Mouse (Mus musculus): Measurements from ENCODE around the gene Gstm2. TPM values are rescaled to one million over a fixed set of nuclear protein-coding genes. Genes with fewer than 3 reads are reported as not detected.
"Not testable (repeated sequence)": the region's sequence is repeated elsewhere in the genome, so short reads cannot be mapped to it uniquely, and the experiment has no call there.

Gene Gstm2
- polyA plus RNA-seq, 1 experiment from 2014 or later, result 52.9 TPM

DNA sequence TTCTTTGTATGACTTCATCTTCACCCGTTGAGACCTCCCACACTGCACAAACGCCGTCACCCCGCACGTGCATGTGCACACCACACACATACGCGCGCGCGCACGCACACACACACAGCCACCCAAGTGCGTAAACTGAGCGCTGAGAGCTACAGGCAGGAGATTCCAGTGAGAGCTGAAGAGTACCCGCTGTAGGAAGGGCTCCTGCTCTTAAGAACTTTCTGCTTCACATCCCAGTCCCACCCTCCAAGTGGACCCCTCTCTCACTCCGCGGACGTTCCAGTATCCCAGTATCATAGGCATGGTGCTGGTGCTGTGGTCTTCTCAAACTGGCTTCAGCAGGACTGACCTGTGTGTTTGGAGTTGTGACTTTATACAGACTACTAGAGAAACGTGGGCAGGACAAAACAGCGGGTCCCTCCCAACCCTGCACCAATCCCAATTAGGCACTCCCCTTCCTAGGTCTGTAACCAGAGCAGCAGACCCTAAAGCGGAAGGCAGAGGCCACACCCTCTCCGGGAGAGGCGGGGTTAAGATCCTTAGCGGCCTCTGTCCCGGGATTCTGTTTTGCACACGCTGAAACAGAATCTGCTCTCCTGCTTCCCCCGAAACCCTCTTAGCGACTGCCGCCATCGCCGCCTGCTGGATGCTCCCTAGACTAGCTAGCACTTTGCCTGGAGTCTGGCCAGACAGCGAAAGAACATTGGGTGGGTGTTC, 31.4 kb upstream of the Gstm2 start, which contains the start of gene Gstm1:
Gstm1 (minus strand) TSS at position 501 of the 717 bp plus-strand sequence.
- Histone ChIP-seq H3K4me3 (peak within 1 kb of the TSS; percentile 52), H3K27ac (replicated peaks) (peak within 1 kb of the TSS; percentile 86), H3K27me3 (replicated peaks) (peaks cover 13% of the 10 kb centered on the region), H3K4me1 (peaks cover 39% of the 10 kb centered on the region), H3K9ac (peak within 1 kb of the TSS; percentile 78), H3K4me2 (peak within 1 kb of the TSS; percentile 83), H3K9me3 (no peaks in the 10 kb centered on the region), H3K36me3 (no peaks in the 10 kb centered on the region)
- peak; percentile 95 for ATAC-seq (ENCODE audit: extremely low read depth, insufficient number of reproducible peaks, low FRiP score, low TSS enrichment)
- WGBS, result under 1% methylated on average over 31 of the region's 31 CpGs

DNA sequence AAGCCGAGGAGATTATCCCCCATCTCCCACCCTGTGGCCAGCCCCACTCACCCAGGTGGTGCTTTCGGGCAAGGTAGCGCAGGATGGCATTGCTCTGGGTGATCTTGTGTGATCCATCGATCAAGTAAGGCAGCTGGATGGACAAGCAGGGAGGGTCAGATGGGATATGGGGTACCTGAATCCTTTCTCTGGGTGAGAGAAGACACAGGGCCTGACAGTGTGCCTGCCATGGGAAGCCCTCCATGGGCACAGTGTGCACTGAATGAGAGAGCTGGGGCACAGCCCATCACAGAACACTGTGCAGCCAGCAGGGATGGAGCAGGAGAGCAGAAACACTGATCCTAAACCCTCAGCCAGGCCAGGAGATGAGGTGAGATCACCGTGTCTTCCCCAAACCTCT, 30.2 kb upstream of the Gstm2 start:
- ATAC-seq (ENCODE audit: extremely low read depth, insufficient number of reproducible peaks, low FRiP score, low TSS enrichment); H3K27ac ChIP-seq (replicated peaks); H3K27me3 ChIP-seq (replicated peaks); H3K9me3 ChIP-seq; H3K36me3 ChIP-seq; H3K4me3 ChIP-seq: not testable (repeated sequence)
- 0 out of 2 replicates have a peak overlapping the region, but pooled peaks have one; percentile 44 for H3K9ac ChIP-seq
- peaks cover 39% of the 10 kb centered on the region for H3K4me1 ChIP-seq
- WGBS, result 84% methylated on average over 5 of the region's 5 CpGs
- H3K4me2 ChIP-seq, result peak overlapping the region; percentile 83; the same call in 1 of the 2 replicates

DNA sequence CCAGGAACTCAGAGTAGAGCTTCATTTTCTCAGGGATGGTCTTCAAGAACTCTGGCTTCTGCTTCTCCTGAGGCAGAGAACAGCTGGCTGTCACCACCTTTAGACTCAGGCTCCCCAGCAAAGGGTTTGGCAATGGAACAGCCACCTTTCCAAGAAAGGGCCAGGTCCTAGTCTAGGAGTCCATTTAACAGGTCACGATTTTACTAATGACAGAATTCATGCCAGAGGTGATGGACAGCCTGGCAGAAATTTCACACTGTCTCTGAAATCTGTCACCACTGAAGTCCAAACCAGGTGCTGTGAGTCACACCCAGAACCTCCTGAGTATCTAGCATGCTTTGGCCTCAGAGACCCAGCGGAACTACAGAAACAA, 28.7 kb upstream of the Gstm2 start:
- Histone ChIP-seq H3K27me3 (replicated peaks) (peaks cover 3% of the 10 kb centered on the region; the same call in 1 of the 2 replicates), H3K9ac (no peak overlapping the region), H3K36me3 (no peaks in the 10 kb centered on the region), H3K9me3 (no peaks in the 10 kb centered on the region), H3K4me3 (no peak overlapping the region), H3K27ac (replicated peaks) (no peak overlapping the region), H3K4me1 (peaks cover 38% of the 10 kb centered on the region), H3K4me2 (no peak overlapping the region)
- no peak for ATAC-seq (ENCODE audit: extremely low read depth, insufficient number of reproducible peaks, low FRiP score, low TSS enrichment)
- WGBS, result 77% methylated on average over 2 of the region's 2 CpGs

DNA sequence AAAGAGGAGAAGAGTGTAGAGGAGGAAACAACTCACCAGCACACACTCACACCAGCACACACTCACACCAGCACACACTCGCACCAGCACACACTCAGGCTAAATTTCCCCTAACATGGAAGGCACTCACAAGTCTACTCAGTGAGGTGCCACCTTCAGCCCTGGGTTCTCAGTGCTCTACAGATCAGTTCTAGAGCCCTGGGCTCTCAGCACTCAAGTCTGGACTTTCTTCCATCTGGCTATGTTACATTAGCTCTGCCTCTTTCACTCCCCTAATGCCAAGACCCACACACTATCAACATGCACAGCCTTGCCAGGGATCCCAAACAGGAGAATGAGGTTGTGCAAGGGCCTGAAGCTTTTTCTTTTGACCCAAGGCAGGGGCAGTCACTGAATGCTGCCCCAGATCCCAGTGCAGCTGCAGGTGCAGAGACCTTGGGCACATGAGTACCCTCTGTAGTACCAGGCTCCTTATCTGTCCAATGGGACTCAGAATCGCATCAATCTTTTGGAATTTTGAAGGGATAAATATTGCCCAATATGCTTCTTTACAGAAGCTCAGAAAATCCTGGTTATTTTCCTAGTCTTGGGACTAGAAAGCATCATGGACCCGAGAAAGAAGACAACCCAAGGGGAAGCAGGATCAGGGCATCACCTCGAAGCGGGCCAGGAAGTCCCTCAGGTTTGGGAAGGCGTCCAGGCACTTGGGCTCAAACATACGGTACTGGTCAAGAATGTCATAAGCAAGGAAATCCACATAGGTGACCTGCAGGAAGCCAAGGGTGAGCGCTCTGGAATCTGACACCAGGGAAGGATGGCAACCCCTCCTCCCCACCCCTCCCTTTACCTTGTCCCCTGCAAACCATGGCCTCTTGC, 28.1 kb upstream of the Gstm2 start:
- H3K4me3 ChIP-seq, result no peak overlapping the region
- WGBS, result 75% methylated on average over 8 of the region's 8 CpGs
- no peak for ATAC-seq (ENCODE audit: extremely low read depth, insufficient number of reproducible peaks, low FRiP score, low TSS enrichment)

DNA sequence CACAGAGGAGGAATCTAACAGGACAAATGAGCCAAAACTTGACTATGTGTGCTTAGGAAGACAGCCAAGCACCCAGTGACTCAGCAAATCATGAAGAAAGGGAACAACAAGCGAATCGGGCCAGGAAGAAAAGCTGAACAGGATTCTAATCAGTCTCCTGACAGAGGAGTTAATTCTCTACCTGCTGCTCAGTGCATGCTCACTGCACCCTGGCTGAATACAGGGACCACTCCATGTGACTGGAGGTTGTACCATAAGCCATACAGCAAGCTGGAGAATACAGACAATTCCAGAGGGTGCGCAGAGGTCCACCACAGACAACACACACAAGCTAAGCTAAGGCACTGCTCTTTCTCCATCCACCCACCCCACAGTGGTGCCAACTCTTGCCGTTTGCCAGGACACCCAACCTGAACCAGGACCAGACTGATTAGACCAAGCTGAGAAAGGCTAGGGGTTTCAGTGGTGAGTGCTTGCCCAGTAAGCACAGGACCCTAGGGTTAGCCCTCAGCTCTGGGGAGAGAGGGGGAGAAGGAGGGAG, 27.1 kb upstream of the Gstm2 start:
- Histone ChIP-seq H3K27ac (replicated peaks) (no peak overlapping the region), H3K9ac (no peak overlapping the region), H3K4me1 (peaks cover 23% of the 10 kb centered on the region), H3K27me3 (replicated peaks) (peaks cover 3% of the 10 kb centered on the region; the same call in 1 of the 2 replicates), H3K4me2 (no peak overlapping the region), H3K4me3 (no peak overlapping the region), H3K36me3 (no peaks in the 10 kb centered on the region), H3K9me3 (no peaks in the 10 kb centered on the region)
- ATAC-seq (ENCODE audit: extremely low read depth, insufficient number of reproducible peaks, low FRiP score, low TSS enrichment), result no peak
- 69% methylated on average over 4 of the region's 4 CpGs for WGBS

More for the DNA sequence above, 28.1 kb upstream of the Gstm2 start:
- Histone ChIP-seq H3K27me3 (replicated peaks) (peaks cover 3% of the 10 kb centered on the region; the same call in 1 of the 2 replicates), H3K27ac (replicated peaks) (no peak overlapping the region), H3K4me1 (peaks cover 32% of the 10 kb centered on the region), H3K9ac (no peak overlapping the region), H3K9me3 (no peaks in the 10 kb centered on the region), H3K4me2 (no peak overlapping the region), H3K36me3 (no peaks in the 10 kb centered on the region)

DNA sequence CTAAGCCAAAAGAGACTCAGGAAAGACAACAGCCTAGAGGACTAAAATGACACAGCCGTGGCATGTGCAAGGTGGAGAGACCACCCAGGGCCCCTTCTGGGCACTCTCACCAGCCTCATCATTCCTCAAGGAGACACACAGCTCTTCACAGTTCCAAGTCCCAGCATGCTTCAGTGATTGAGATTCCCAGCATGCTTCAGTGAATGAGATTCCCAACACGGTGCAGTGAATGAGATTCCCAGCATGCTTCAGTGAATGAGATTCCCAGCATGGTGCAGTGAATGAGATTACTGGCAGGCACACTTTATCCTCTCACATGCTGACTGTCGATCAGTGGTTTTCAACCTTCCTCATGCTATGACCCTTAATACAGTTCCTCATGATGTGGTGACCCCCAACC, 25.3 kb upstream of the Gstm2 start:
- WGBS, result 53% methylated on average over 3 of the region's 3 CpGs
- ATAC-seq (ENCODE audit: extremely low read depth, insufficient number of reproducible peaks, low FRiP score, low TSS enrichment), result no peak
- H3K36me3 ChIP-seq, result no peaks in the 10 kb centered on the region
- peaks cover 3% of the 10 kb centered on the region; the same call in 1 of the 2 replicates for H3K27me3 ChIP-seq (replicated peaks)
- H3K9ac ChIP-seq, result no peak overlapping the region
- peaks cover 10% of the 10 kb centered on the region for H3K4me1 ChIP-seq
- no peak overlapping the region for H3K27ac ChIP-seq (replicated peaks)
- H3K4me3 ChIP-seq, result no peak overlapping the region
- H3K9me3 ChIP-seq, result no peaks in the 10 kb centered on the region
- H3K4me2 ChIP-seq, result no peak overlapping the region

DNA sequence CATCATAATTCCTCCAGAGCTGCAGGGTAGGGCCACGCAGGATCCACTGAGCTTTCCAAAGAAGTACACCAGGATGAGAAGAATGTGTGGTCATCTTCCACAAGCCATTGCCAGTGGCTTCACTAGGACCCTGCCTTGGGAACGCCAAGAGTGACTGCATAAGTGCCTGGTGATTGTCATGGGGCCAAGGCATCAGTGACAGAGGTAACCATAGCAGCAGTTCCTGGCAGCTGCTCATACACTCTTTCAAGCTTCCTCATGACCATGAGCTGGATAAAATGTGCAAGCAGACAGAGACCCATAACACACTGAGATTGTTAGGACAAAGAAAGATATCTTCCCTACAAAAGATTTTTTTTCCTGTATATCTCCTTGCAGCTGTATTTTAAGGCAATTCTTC, 24.0 kb upstream of the Gstm2 start:
- 37% methylated on average over 2 of the region's 2 CpGs for WGBS

DNA sequence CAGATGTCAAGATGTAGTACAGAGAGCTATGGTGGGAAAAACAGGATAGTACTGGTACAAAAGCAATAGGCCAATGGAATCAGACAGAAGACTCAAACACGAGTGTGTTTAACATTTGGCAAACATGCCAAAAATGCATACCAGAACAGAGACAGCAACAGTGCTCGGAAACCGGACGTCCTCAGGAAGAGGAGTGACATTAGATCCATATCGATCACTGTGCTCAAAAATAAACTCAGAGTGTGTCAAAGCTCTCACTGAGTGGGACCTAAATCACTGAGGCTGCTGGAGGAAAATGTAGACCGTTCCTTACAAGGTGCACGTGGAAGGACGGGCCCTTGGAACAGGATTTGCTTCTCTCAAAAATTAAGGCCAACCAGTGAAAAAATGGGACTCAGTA, 15.8 kb upstream of the Gstm2 start:
- Histone ChIP-seq H3K4me2 (no peak overlapping the region), H3K27ac (replicated peaks) (no peak overlapping the region), H3K9ac (no peak overlapping the region), H3K4me1 (no peaks in the 10 kb centered on the region), H3K27me3 (replicated peaks) (no peaks in the 10 kb centered on the region), H3K4me3 (no peak overlapping the region), H3K36me3 (no peaks in the 10 kb centered on the region), H3K9me3 (no peaks in the 10 kb centered on the region)
- WGBS, result 70% methylated on average over 8 of the region's 8 CpGs
- ATAC-seq (ENCODE audit: extremely low read depth, insufficient number of reproducible peaks, low FRiP score, low TSS enrichment), result no peak

More for the DNA sequence above, 24.0 kb upstream of the Gstm2 start:
- H3K9ac ChIP-seq, result no peak overlapping the region
- H3K27me3 ChIP-seq (replicated peaks), result no peaks in the 10 kb centered on the region
- H3K4me2 ChIP-seq, result no peak overlapping the region
- no peak overlapping the region for H3K4me3 ChIP-seq
- H3K4me1 ChIP-seq, result peaks cover 10% of the 10 kb centered on the region
- H3K27ac ChIP-seq (replicated peaks), result no peak overlapping the region
- H3K36me3 ChIP-seq, result no peaks in the 10 kb centered on the region
- H3K9me3 ChIP-seq, result no peaks in the 10 kb centered on the region
- no peak; the same call in 1 of the 2 replicates for ATAC-seq (ENCODE audit: extremely low read depth, insufficient number of reproducible peaks, low FRiP score, low TSS enrichment)

DNA sequence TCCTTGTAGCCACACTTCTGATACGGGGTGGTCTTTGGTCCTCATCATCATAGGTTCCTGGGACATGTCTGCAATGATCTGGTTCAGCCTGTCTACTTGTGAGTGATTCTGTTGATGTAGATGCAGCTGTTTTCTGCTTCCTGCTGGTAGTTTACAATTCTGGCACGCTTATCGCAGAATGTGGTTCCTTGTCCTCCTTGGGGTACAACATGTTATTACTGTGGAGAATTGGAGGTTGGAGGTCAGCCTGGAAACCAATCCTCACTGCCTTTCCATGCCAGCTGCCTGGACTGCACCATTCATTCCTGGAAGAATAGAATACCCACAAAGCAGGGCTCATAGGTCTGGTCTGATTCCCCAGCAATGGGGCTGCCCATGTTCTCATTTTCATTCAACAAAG, 13.2 kb upstream of the Gstm2 start:
- H3K9me3 ChIP-seq, result no peaks in the 10 kb centered on the region
- H3K27ac ChIP-seq (replicated peaks), result no peak overlapping the region
- H3K4me2 ChIP-seq, result no peak overlapping the region
- no peaks in the 10 kb centered on the region for H3K27me3 ChIP-seq (replicated peaks)
- no peaks in the 10 kb centered on the region for H3K4me1 ChIP-seq
- H3K36me3 ChIP-seq, result no peaks in the 10 kb centered on the region
- 81% methylated on average over 3 of the region's 3 CpGs for WGBS
- ATAC-seq (ENCODE audit: extremely low read depth, insufficient number of reproducible peaks, low FRiP score, low TSS enrichment), result no peak
- H3K4me3 ChIP-seq, result no peak overlapping the region
- H3K9ac ChIP-seq, result no peak overlapping the region

DNA sequence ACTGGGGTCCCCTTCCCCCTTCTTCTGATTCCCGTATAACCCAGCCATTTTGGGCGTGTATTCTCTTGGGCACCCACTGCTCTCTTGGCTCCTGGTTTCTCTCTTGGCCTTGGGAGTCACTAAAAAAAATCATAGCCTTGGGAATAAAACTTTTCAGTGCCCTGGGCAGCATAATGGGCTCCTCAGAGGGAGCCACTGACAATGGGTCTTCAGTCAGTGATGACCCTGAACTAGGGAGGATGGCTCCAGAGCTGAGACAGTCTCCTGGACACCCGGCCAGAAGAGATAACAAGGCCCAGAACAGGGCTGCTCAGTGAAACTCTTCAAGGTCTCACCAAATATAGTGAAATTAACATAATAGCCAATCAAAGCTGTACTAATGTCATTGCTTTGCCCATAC, 12.3 kb upstream of the Gstm2 start:
- Histone ChIP-seq H3K27me3 (replicated peaks) (no peaks in the 10 kb centered on the region), H3K27ac (replicated peaks) (no peak overlapping the region), H3K9ac (no peak overlapping the region), H3K4me3 (no peak overlapping the region), H3K4me1 (no peaks in the 10 kb centered on the region), H3K4me2 (no peak overlapping the region), H3K36me3 (no peaks in the 10 kb centered on the region), H3K9me3 (0 out of 2 replicates have a peak, but pooled peaks cover 5% of the 10 kb centered on the region)
- ATAC-seq (ENCODE audit: extremely low read depth, insufficient number of reproducible peaks, low FRiP score, low TSS enrichment), result no peak
- WGBS, result 71% methylated on average over 3 of the region's 3 CpGs

DNA sequence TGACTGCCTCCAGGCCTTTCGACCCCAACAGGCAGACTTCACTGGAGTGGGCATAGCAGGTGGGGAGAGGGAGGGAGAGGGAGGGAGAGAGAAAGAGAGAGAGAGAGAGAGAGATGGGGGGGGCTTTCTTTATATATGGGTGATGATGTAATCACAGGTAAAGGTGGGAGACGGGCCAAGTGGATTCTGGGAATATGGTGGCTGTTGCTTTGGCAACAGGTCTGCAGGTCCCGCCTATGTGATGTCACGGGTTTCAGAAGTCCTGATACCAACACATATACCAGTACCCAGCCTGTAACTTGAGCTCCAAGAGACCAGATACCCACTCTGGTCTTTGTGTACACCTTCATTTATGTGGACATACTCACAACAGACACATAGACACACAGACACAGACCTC, 10.3 kb upstream of the Gstm2 start:
- no peak for ATAC-seq (ENCODE audit: extremely low read depth, insufficient number of reproducible peaks, low FRiP score, low TSS enrichment)
- WGBS, result 77% methylated on average over 4 of the region's 4 CpGs
- Histone ChIP-seq H3K36me3 (no peaks in the 10 kb centered on the region), H3K4me3 (no peak overlapping the region), H3K9ac (no peak overlapping the region), H3K4me2 (no peak overlapping the region), H3K27me3 (replicated peaks) (no peaks in the 10 kb centered on the region), H3K27ac (replicated peaks) (no peak overlapping the region), H3K4me1 (no peaks in the 10 kb centered on the region), H3K9me3 (0 out of 2 replicates have a peak, but pooled peaks cover 5% of the 10 kb centered on the region)

All from heart, embryonic 13.5 days (tissue).